Mouse (Mus musculus) R1 (cell line): ENCODE data around the gene Sema4d.

Experiments used
- DNase-seq: peaks from one replicate; pipeline ENCODE4 v3.0.0-alpha.2; 2018; ENCODE audit warnings: low read depth, low spot score

The Sema4d gene

GRCm38 (mm10) chr13:51727364-51727763 is 66.2 kb downstream of the Sema4d start:
- DNase-seq = peak; percentile 57

GRCm38 (mm10) chr13:51725926-51726574 is 67.5 kb downstream of the Sema4d start:
- DNase-seq = peak; percentile 39

- no peak for DNase-seq
These were observed 68.1 kb downstream of the Sema4d start for GRCm38 (mm10) chr13:51725446-51725845.

GRCm38 (mm10) chr13:51724566-51724965 is 69.0 kb downstream of the Sema4d start:
- peak; percentile 51 for DNase-seq

- DNase-seq = no peak
These were observed 70.4 kb downstream of the Sema4d start for GRCm38 (mm10) chr13:51723114-51723513.

- DNase-seq = no peak
These were observed 73.0 kb downstream of the Sema4d start for GRCm38 (mm10) chr13:51720556-51720955.

- no peak for DNase-seq
These were observed 74.3 kb downstream of the Sema4d start for GRCm38 (mm10) chr13:51719256-51719655.

- DNase-seq = no peak
These were observed 76.9 kb downstream of the Sema4d start for GRCm38 (mm10) chr13:51716350-51717263.

- no peak for DNase-seq
These were observed 81.5 kb downstream of the Sema4d start for GRCm38 (mm10) chr13:51712022-51712421.

GRCm38 (mm10) chr13:51710738-51711137 is 82.8 kb downstream of the Sema4d start:
- no peak for DNase-seq

GRCm38 (mm10) chr13:51705882-51706854 is 87.4 kb downstream of the Sema4d start:
- DNase-seq = no peak

GRCm38 (mm10) chr13:51703893-51704292 is 89.7 kb downstream of the Sema4d start:
- no peak for DNase-seq

GRCm38 (mm10) chr13:51698318-51698717 is 95.2 kb downstream of the Sema4d start:
- DNase-seq = no peak

GRCm38 (mm10) chr13:51697897-51698296 is 95.7 kb downstream of the Sema4d start:
- no peak for DNase-seq

GRCm38 (mm10) chr13:51697455-51697854 is 96.1 kb downstream of the Sema4d start:
- DNase-seq = no peak

- DNase-seq = no peak
These were observed 97.1 kb downstream of the Sema4d start for GRCm38 (mm10) chr13:51696481-51696880.

- no peak for DNase-seq
These were observed 104.9 kb downstream of the Sema4d start for GRCm38 (mm10) chr13:51688688-51689087.

- DNase-seq = no peak
These were observed 106.6 kb downstream of the Sema4d start for GRCm38 (mm10) chr13:51686966-51687365.

- DNase-seq = no peak
These were observed 108.1 kb downstream of the Sema4d start for GRCm38 (mm10) chr13:51685290-51685966.

GRCm38 (mm10) chr13:51681634-51682033 is 111.9 kb downstream of the Sema4d start:
- no peak for DNase-seq

GRCm38 (mm10) chr13:51681076-51681475 is 112.5 kb downstream of the Sema4d start:
- peak; percentile 76 for DNase-seq
